Mouse (Mus musculus): ENCODE data around the gene Ephx1.

- TF ChIP-seq CTCF (IDR thresholded peaks at IDR 0.05; ENCODE audit: control insufficient read depth, insufficient read depth, insufficient read length) (no peak), FOSL1 (IDR thresholded peaks at IDR 0.05; ENCODE audit: insufficient read depth, low read length, poor library complexity, severe bottlenecking) (no peak), CEBPB (IDR thresholded peaks at IDR 0.05; ENCODE audit: low read depth) (no peak), MYOG (IDR thresholded peaks at IDR 0.05; ENCODE audit: control insufficient read depth, extremely low read depth, insufficient read length) (no peak), MAX (IDR thresholded peaks at IDR 0.05) (no peak), MYOD1 (IDR thresholded peaks at IDR 0.05; ENCODE audit: control insufficient read depth, insufficient read length, low read depth) (no peak), USF1 (IDR thresholded peaks at IDR 0.05; ENCODE audit: low read depth) (no peak)
Observed at GRCm38 (mm10) chr1:180958797-180959196, 61.9 kb downstream of the Ephx1 start.

Measured in C2C12 (cell line).